Mouse (Mus musculus) CD8-positive naive resting alpha-beta T cell, adult 57 days (primary cell): Measurements from ENCODE around the gene Slc5a3. TPM values are rescaled to one million over a fixed set of nuclear protein-coding genes. Genes with fewer than 3 reads are reported as not detected.

Experiments used
- total RNA-seq: library from RNA; stranded (reverse); gene quantifications from one replicate; pipeline ENCODE4 v1.2.4, GENCODE M21; 2023

The Slc5a3 gene
- 11.3 TPM for total RNA-seq

DNA sequence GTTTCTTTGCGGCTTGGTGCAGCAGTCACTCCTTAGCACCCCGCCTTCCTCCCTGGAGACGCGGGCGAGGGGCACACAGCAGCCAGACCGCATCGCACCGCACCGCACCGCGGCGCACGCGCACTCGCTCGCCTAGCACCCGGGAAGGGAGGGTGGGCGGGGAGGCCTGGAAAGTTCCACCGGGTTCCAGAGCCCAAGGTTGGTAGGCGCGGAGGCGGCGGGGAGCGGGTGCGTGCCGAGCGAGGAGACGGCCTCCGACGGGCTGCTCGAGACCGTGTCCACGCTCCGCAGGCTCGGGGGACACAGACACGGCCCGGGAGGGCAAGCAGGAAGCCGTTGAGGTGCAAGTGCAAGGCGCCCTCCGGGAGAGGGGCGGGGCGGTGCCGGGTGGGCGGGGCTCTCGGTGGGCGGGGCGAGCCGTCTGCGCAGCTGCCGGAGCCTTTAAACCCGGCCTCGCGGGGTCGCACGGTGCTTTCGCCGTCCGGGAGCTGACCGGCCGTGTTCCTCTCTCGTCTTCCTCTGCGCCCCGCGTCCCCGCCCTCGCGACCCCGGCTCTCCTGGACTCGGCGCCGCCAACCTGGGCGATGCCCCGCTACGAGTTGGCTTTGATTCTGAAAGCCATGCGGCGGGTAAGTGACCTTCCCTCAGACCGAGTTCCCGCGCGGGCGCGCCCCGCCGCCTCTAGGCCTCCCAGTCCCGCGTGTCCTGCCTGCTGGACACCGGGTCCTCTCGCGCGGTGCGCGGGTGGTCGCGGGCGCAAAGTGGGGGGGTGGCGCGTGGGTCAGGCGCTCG, at the start of gene Slc5a3, which contains the start of the genes Mrps6 and Gm49711:
TSS of gene Slc5a3 (plus strand) at position 471 of the 792 bp plus-strand sequence.
TSS of gene Mrps6 (plus strand) at position 419 of the 792 bp plus-strand sequence.
TSS of gene Gm49711 (plus strand) at position 465 of the 792 bp plus-strand sequence.

Other genes starting within 250 kb of the Slc5a3 start
- gene Mrps6, start 52 bp upstream of the Slc5a3 start, total RNA-seq: 24.1 TPM
- not detected for gene Gm49711, start within 50 bp of the Slc5a3 start, total RNA-seq
- not detected for gene Kcne2, start 234.1 kb downstream of the Slc5a3 start, total RNA-seq
- 23.7 TPM for gene Smim11, start 243.0 kb downstream of the Slc5a3 start, total RNA-seq